Mouse (Mus musculus): ENCODE measurements around the gene Slc39a7.
"Not testable (repeated sequence)": the region's sequence is repeated elsewhere in the genome, so short reads cannot be mapped to it uniquely, and the experiment has no call there.

The Slc39a7 gene

GRCm38 (mm10) chr17:33999341-34000149, 31.9 kb downstream of the Slc39a7 start:
- no peak for DNase-seq

GRCm38 (mm10) chr17:33998697-33999096, 32.8 kb downstream of the Slc39a7 start:
- DNase-seq, result not testable (repeated sequence)

GRCm38 (mm10) chr17:33997025-33997424, 34.5 kb downstream of the Slc39a7 start:
- not testable (repeated sequence) for DNase-seq

GRCm38 (mm10) chr17:33995651-33996050, 35.8 kb downstream of the Slc39a7 start:
- no peak for DNase-seq

DNA sequence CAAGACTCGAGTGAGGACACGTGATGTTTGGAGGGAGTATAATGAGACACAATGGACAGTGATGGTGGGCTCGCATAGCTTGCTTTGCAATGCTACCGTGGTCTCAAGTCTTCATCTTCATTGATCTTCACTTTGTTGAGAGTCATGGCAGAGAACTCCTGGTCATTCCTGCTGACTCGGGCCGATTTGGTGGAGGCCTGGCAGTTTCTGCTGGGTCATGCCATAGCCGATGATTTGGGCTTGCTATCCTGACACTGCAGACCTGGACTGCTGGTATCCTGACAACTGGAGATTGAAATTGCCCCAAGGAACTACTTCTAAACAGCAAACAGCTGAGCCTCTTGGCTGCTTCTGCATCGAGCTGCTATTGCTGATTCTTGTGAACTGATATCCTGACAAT, 36.5 kb downstream of the Slc39a7 start:
- no peak for DNase-seq

- DNase-seq, result peak; percentile 30
These were observed 39.5 kb downstream of the Slc39a7 start for GRCm38 (mm10) chr17:33991788-33992664.

- DNase-seq, result peak; percentile 63
These were observed 49.3 kb downstream of the Slc39a7 start for GRCm38 (mm10) chr17:33982136-33982535.

GRCm38 (mm10) chr17:33981192-33981909, 50.1 kb downstream of the Slc39a7 start:
- DNase-seq, result peak; percentile 92

DNA sequence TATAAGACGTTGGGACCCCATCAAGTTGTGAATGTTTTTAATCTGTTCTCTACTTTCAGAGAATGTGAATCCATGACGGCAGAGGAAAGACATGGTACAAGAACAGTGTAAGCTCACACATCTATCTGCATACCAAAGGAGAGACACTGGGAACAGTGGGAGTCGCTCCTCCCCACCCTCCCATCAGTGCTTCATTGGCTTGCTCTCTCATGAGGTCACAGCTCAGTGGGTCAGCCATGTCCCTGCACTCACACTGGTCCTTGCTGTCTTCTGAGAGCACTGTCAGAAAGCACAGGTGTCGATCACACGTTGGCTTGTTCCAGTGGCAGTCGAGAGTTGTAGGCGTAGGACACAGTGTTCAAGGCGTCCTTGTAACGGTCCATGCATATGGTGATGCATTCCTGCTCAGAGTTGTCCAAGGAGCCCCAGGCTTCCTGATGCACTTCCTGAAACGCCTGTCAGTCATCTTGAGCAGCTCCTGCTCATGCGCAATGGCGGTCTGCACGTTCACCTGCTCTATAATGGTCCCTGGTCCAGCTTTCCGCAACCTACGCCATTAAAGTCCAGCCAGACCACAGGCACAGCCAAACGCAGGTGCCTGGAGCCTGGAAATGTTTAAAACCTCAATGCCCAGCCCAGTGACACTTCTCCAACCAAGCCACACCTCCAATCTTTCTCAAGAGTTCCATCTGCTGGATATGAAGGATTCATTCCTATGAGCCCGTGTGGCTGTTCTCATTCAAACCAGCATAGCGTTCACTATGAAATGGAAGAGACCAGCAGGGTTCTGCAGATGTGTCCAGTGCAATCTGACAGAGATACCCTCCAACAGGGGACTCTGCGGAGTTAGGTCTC, 51.1 kb downstream of the Slc39a7 start:
- DNase-seq, result peak; percentile 32

- DNase-seq, result no peak
These were observed 51.9 kb downstream of the Slc39a7 start for GRCm38 (mm10) chr17:33979512-33980050.

DNA sequence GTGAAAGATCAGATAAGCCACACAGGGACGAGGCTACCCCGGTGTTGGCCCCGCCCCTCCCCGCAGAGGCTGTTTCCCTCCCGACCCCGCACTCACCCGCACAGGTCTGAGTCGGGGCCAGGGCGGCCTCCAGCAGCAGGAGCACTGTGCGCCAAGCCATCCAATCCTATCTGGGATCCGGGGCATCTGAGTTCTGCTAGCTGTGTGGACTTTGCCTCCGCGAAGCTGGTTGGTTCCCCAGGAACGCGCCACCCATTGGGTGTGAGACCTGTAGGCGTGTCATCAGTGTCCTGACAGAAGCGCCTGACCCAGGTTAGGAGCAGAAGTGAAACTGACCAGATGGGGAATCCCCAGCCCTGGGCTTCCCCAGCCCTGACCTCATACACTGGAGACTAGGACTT, 52.9 kb downstream of the Slc39a7 start:
- DNase-seq, result peak; percentile 90

Measured in cerebellum, adult 11-12 months (tissue).